Mouse (Mus musculus) kidney, postnatal 0 days (tissue): ENCODE data around the gene Tmem213. TPM values are rescaled to one million over a fixed set of nuclear protein-coding genes. Genes with fewer than 3 reads are reported as not detected.

Experiments used
- ATAC-seq: fragments of 200-750 bp; cut with Nextera tagmentation; replicated peaks from 2 replicates; pipeline ENCODE4 v1.8.0; 2017; ENCODE audit warnings: low read depth, moderate number of reproducible peaks, moderate TSS enrichment, moderate library complexity; ENCODE audit not compliant: low FRiP score
- DNase-seq: peaks from one replicate; pipeline ENCODE4 v3.0.0-alpha.2; 2016; ENCODE audit warnings: low spot score
- H3K27ac ChIP-seq: fragments of 300-500 bp; sonication (generic); 2 replicates; pipeline ENCODE4 v1.5.1; 2014; ENCODE audit warnings: mild to moderate bottlenecking
- H3K27me3 ChIP-seq: fragments of 300-500 bp; sonication (generic); 2 replicates; pipeline ENCODE4 v1.6.1; 2014; ENCODE audit warnings: low read length, mixed read lengths; ENCODE audit not compliant: insufficient read depth
- H3K36me3 ChIP-seq: fragments of 300-500 bp; sonication (generic); 2 replicates; pipeline ENCODE4 v1.6.1; 2014; ENCODE audit warnings: low read length, mixed read lengths; ENCODE audit not compliant: insufficient read depth
- H3K4me1 ChIP-seq: fragments of 300-500 bp; sonication (generic); replicated peaks from 2 replicates; pipeline ENCODE4 v1.6.1; 2014; ENCODE audit warnings: antibody characterized with exemption, low read length, mixed read lengths; ENCODE audit not compliant: insufficient read depth
- H3K4me2 ChIP-seq: fragments of 300-500 bp; sonication (generic); 2 replicates; pipeline ENCODE4 v1.6.1; 2014; ENCODE audit warnings: mild to moderate bottlenecking, low read length, moderate library complexity, mixed read lengths
- H3K4me3 ChIP-seq: fragments of 300-500 bp; sonication (generic); replicated peaks from 2 replicates; pipeline ENCODE4 v1.5.1; 2014; ENCODE audit warnings: low read depth, low read length
- H3K9ac ChIP-seq: fragments of 300-500 bp; sonication (generic); 2 replicates; pipeline ENCODE4 v1.6.1; 2014; ENCODE audit warnings: low read depth, low read length
- H3K9me3 ChIP-seq: fragments of 300-500 bp; sonication (generic); replicated peaks from 2 replicates; pipeline ENCODE4 v1.6.1; 2016; ENCODE audit warnings: low read length, inconsistent platforms, mixed read lengths
- CTCF ChIP-seq: IDR thresholded peaks from 2 replicates; pipeline ENCODE4 v1.5.1; 2016; ENCODE audit warnings: antibody characterized with exemption, low read depth, mild to moderate bottlenecking, moderate library complexity
- WGBS: fragments of 180-500 bp; shearing (Covaris S2); extraction: QIAGEN DNeasy Blood & Tissue Kit; methylation state at CpG from one replicate; pipeline ENCODE4 v1.1.7; 2014; 5-methylcytosine and 5-hydroxymethylcytosine counted together
- polyA plus RNA-seq: library from polyadenylated mRNA; unstranded; fragments of >200 nt; fragmentation: Nextera tagmentation; extraction: Ambion mirVana; gene quantifications from 2 replicates; pipeline ENCODE4 v1.2.1, GENCODE M21; 2015

Gene Tmem213
- polyA plus RNA-seq, 1 experiment from 2014 or later = 198 TPM

DNA sequence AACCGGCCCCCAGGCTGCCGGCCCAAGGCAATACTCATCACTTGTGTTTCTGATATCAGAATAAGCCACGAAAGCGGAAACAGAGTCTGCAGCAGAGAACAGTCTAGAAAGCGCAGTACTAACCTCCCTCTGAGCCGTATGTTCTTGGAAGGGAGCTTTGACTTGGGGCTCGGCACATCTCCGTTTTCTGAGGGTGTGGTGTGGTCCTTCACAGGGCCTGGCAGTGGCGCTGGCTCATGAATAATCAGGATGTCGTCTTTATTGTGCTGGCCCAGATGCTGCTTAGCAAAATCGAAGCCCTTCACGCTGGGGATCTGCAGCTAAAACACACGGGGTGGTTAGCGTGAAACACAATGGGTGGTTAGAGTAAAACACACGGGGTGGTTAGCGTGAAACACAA is 48.9 kb downstream of the Tmem213 start:
- Histone ChIP-seq H3K27ac (no peak overlapping the region), H3K9ac (0 out of 2 replicates have a peak overlapping the region, but pooled peaks have one; percentile 9), H3K27me3 (no peaks in the 10 kb centered on the region), H3K4me1 (no peaks in the 10 kb centered on the region), H3K36me3 (no peaks in the 10 kb centered on the region), H3K4me3 (no peak overlapping the region), H3K9me3 (no peaks in the 10 kb centered on the region), H3K4me2 (no peak overlapping the region)
- no peak for ATAC-seq
- 82% methylated on average over 16 of the region's 16 CpGs for WGBS
- no peak for DNase-seq
- TF ChIP-seq CTCF = no peak

DNA sequence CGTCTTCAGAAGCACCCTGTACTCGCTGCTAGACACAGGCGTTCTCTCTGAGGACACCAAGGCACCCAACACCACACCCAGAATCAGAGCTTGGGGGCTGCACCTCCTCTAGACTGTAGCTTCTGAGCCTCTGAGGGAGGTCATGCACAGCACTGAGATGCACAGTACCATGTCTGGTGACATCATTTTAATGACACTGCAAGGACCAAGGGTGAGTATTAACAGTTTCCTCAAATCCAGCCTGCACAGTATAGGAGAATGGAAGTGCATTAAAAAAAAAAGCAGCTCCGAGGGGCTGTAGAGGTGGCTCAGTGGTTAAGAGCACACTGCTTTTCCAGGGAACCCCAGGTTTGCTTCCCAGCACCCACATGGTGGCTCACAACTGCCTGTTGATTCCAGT is 50.5 kb downstream of the Tmem213 start:
- no peaks in the 10 kb centered on the region for H3K4me1 ChIP-seq
- WGBS = 83% methylated on average over 4 of the region's 4 CpGs
- peaks cover 4% of the 10 kb centered on the region; the same call in 1 of the 2 replicates for H3K36me3 ChIP-seq
- no peak overlapping the region for H3K4me3 ChIP-seq
- TF ChIP-seq CTCF = no peak
- H3K9me3 ChIP-seq = no peaks in the 10 kb centered on the region
- no peak overlapping the region for H3K27ac ChIP-seq
- no peak overlapping the region for H3K4me2 ChIP-seq
- H3K27me3 ChIP-seq = no peaks in the 10 kb centered on the region
- no peak overlapping the region for H3K9ac ChIP-seq
- ATAC-seq = no peak
- no peak for DNase-seq

DNA sequence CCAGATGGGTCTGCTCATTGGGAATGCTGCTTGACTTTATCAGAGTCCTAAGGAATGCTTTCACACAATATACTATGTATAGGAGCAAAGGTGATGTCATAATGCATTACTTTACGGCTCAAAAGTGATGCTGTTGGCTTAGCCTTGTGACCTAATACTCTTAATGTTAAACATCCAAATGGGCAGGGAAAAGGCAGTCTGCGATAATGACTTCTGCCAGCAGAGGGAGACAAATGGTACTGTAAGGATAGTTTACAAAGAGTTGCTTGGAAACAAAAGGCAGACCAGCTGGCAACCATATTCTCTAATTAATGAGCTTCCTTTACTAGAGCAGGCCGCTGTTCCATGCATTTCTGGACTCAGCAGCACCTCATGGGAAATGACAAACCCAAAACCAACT is 51.0 kb downstream of the Tmem213 start:
- WGBS = 2% methylated on average over 3 of the region's 3 CpGs
- TF ChIP-seq CTCF = peak; percentile 99
- Histone ChIP-seq H3K9ac (no peak overlapping the region), H3K4me1 (no peaks in the 10 kb centered on the region), H3K4me3 (no peak overlapping the region), H3K9me3 (no peaks in the 10 kb centered on the region), H3K36me3 (peaks cover 5% of the 10 kb centered on the region; the same call in 1 of the 2 replicates), H3K27ac (no peak overlapping the region), H3K27me3 (no peaks in the 10 kb centered on the region), H3K4me2 (no peak overlapping the region)
- DNase-seq (peak; percentile 97), ATAC-seq (peak; percentile 64)

- H3K27ac ChIP-seq = peak overlapping the region; percentile 56
- H3K27me3 ChIP-seq = no peaks in the 10 kb centered on the region
- 61% methylated on average over 2 of the region's 2 CpGs for WGBS
These were observed 51.5 kb downstream of the Tmem213 start for GRCm38 (mm10) chr6:38160556-38160955.

GRCm38 (mm10) chr6:38162825-38163504 is 53.9 kb downstream of the Tmem213 start:
- Histone ChIP-seq H3K27ac (no peak overlapping the region), H3K9ac (no peak overlapping the region), H3K36me3 (peaks cover 10% of the 10 kb centered on the region; the same call in 1 of the 2 replicates), H3K4me2 (no peak overlapping the region), H3K4me1 (no peaks in the 10 kb centered on the region), H3K4me3 (no peak overlapping the region), H3K9me3 (no peaks in the 10 kb centered on the region), H3K27me3 (no peaks in the 10 kb centered on the region)
- TF ChIP-seq CTCF = no peak
- no peak for ATAC-seq
- no peak for DNase-seq
- WGBS = 52% methylated on average over 14 of the region's 14 CpGs

More at GRCm38 (mm10) chr6:38160556-38160955, 51.5 kb downstream of the Tmem213 start:
- no peak for TF ChIP-seq CTCF
- Histone ChIP-seq H3K4me1 (no peaks in the 10 kb centered on the region), H3K4me3 (no peak overlapping the region), H3K4me2 (no peak overlapping the region), H3K9ac (no peak overlapping the region), H3K9me3 (no peaks in the 10 kb centered on the region), H3K36me3 (peaks cover 5% of the 10 kb centered on the region; the same call in 1 of the 2 replicates)
- ATAC-seq (no peak), DNase-seq (no peak)

- H3K4me1 ChIP-seq = no peaks in the 10 kb centered on the region
- no peak overlapping the region for H3K9ac ChIP-seq
- no peak for DNase-seq
- H3K4me2 ChIP-seq = no peak overlapping the region
- no peaks in the 10 kb centered on the region for H3K9me3 ChIP-seq
- H3K4me3 ChIP-seq = no peak overlapping the region
- 66% methylated on average over 6 of the region's 6 CpGs for WGBS
- no peak for ATAC-seq
- H3K27ac ChIP-seq = no peak overlapping the region
- TF ChIP-seq CTCF = no peak
- peaks cover 12% of the 10 kb centered on the region; the same call in 1 of the 2 replicates for H3K36me3 ChIP-seq
- no peaks in the 10 kb centered on the region for H3K27me3 ChIP-seq
These were observed 55.6 kb downstream of the Tmem213 start for GRCm38 (mm10) chr6:38164705-38165104.
